Mouse (Mus musculus) spleen, postnatal 10 days (tissue): ENCODE data around the gene Usp5.

Experiments used
- DNase-seq, 2 experiments: peaks; one replicate each; pipeline ENCODE4 v3.0.0; 2021 to 2022; ENCODE audit warnings: low spot score in 2 of 2

Usp5 gene

GRCm38 (mm10) chr6:124787722-124788121 is 41.6 kb downstream of the Usp5 start:
- DNase-seq: no peak

- no peak for DNase-seq
Measured at GRCm38 (mm10) chr6:124786756-124787420, 42.4 kb downstream of the Usp5 start.

- DNase-seq: peak in 1 of 2 experiments; percentile 56
Measured at GRCm38 (mm10) chr6:124782436-124782835, 46.8 kb downstream of the Usp5 start.

- no peak for DNase-seq
Measured at GRCm38 (mm10) chr6:124780917-124781316, 48.4 kb downstream of the Usp5 start.

GRCm38 (mm10) chr6:124779984-124780416 is 49.3 kb downstream of the Usp5 start:
- no peak for DNase-seq

- peak in 1 of 2 experiments; percentile 44 for DNase-seq
Measured at GRCm38 (mm10) chr6:124779222-124779983, 49.9 kb downstream of the Usp5 start, which contains the start of gene Lrrc23. Gene Lrrc23 (minus strand): TSS chr6:124779727.

- DNase-seq: no peak
Measured at GRCm38 (mm10) chr6:124770511-124770910, 58.8 kb downstream of the Usp5 start.

- DNase-seq: no peak
Measured at GRCm38 (mm10) chr6:124770013-124770412, 59.3 kb downstream of the Usp5 start.

- peak in 1 of 2 experiments; percentile 41 for DNase-seq
Measured at GRCm38 (mm10) chr6:124769101-124769765, 60.1 kb downstream of the Usp5 start, which contains the start of gene Eno2. Gene Eno2 (minus strand): TSS chr6:124769673.

- no peak for DNase-seq
Measured at GRCm38 (mm10) chr6:124768704-124769044, 60.6 kb downstream of the Usp5 start.

- no peak for DNase-seq
Measured at GRCm38 (mm10) chr6:124767920-124768703, 61.2 kb downstream of the Usp5 start.

GRCm38 (mm10) chr6:124767536-124767919 is 61.8 kb downstream of the Usp5 start:
- no peak for DNase-seq

GRCm38 (mm10) chr6:124765951-124766350 is 63.3 kb downstream of the Usp5 start:
- no peak for DNase-seq
